Mouse (Mus musculus): ENCODE results near the gene Atp5s.

GRCm38 (mm10) chr12:69733923-69734322 is 9.2 kb downstream of the Atp5s start:
- TF ChIP-seq CTCF (IDR thresholded peaks at IDR 0.05; ENCODE audit: low read depth) (no peak), EP300 (optimal IDR thresholded peaks at IDR 0.05) (no peak)
